Mouse (Mus musculus) erythroid progenitor cell, adult 5-6 weeks (primary cell): ENCODE measurements around the gene 9130008F23Rik. TPM values are rescaled to one million over a fixed set of nuclear protein-coding genes. Genes with fewer than 3 reads are reported as not detected.
A peak's percentile ranks its signal among the peaks of the same experiment; 100 is the strongest.

Experiments
- ATAC-seq: replicated peaks from 2 replicates; pipeline ENCODE4 v1.8.0; 2016; ENCODE audit warnings: moderate number of reproducible peaks, mild to moderate bottlenecking, moderate TSS enrichment, inconsistent platforms; ENCODE audit not compliant: poor library complexity, low FRiP score, severe bottlenecking
- total RNA-seq, 2 experiments: library from RNA; stranded (forward) in 1 of 2; stranded (reverse) in 1 of 2; fragments of 150-400 nt in 1 of 2; fragments of 186-747, 209-891 nt in 1 of 2; gene quantifications; 2 replicates each; pipeline versions ENCODE4 v1.2.3 to v1.2.4; 2015 to 2017; ENCODE audit warnings: low replicate concordance in 2 of 2

The 9130008F23Rik gene
- total RNA-seq, 2 experiments from 2014 or later = not detected

DNA sequence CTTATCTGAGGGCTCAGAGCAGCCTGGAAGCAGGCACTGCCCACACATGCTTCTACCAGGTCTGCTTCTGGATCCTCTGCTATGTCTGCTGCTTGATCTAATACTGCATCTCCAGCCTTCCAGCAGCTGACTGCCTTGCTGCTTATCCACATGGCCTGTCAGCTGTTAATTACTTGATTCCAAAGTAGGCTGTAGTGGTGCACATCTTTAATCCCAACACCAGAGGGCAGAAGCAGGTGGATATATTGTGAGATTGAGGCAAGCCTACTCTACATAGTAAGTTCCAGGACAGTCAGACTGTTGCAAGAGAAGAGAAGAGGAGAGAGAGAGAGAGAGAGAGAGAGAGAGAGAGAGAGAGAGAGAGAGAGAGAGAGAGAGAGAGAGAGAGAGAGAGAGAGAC is 43.1 kb downstream of the 9130008F23Rik start:
- 0 out of 2 replicates have a peak, but pooled peaks have one; percentile 45 for ATAC-seq

DNA sequence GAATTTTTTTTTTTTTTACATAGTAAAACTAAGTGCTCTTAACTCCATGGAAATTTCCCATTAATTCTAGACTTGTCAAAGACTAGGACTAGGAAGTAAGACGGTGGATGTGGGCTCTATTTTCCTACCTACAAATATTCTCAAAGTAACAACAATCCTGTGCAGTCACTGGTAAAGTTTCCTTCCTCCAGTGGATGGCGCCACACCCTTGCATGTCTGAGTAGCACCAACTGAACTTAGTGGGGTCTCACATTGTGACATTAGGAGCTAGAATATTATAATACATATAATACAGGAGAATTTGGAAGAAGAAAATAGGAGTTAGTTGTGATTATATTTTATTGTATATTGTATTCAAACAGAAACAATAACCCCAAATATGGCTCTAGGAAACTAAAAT is 48.5 kb downstream of the 9130008F23Rik start:
- ATAC-seq = no peak

Other genes with a start within 250 kb of the 9130008F23Rik start
- not detected in 2 replicates for gene Esp3, start 248.5 kb downstream of the 9130008F23Rik start, total RNA-seq (2015; ENCODE audit: low replicate concordance)
- not detected in 2 replicates for gene Esp3, start 248.5 kb downstream of the 9130008F23Rik start, total RNA-seq (2017; ENCODE audit: low replicate concordance)
- not detected in 2 replicates for gene Esp1, start 153.4 kb downstream of the 9130008F23Rik start, total RNA-seq (2015; ENCODE audit: low replicate concordance)
- gene Esp1, start 153.4 kb downstream of the 9130008F23Rik start, total RNA-seq (2017; ENCODE audit: low replicate concordance) = not detected in 2 replicates
- gene Crisp2, start 73.6 kb downstream of the 9130008F23Rik start, total RNA-seq (2015; ENCODE audit: low replicate concordance) = 1.3 TPM in 1 of 2 replicates, not detected in the other
- not detected in 2 replicates for gene Crisp2, start 73.6 kb downstream of the 9130008F23Rik start, total RNA-seq (2017; ENCODE audit: low replicate concordance)
- gene Rhag, start 69.4 kb downstream of the 9130008F23Rik start, total RNA-seq (2015; ENCODE audit: low replicate concordance) = 908 and 1,028 TPM in 2 replicates
- gene Rhag, start 69.4 kb downstream of the 9130008F23Rik start, total RNA-seq (2017; ENCODE audit: low replicate concordance) = 496 and 547 TPM in 2 replicates
- gene Glyatl3, start 33.8 kb upstream of the 9130008F23Rik start, total RNA-seq (2015; ENCODE audit: low replicate concordance) = not detected in 2 replicates
- gene Glyatl3, start 33.8 kb upstream of the 9130008F23Rik start, total RNA-seq (2017; ENCODE audit: low replicate concordance) = not detected in 2 replicates
- gene Mut, start 54.1 kb upstream of the 9130008F23Rik start, total RNA-seq (2015; ENCODE audit: low replicate concordance) = 6.3 and 9.0 TPM in 2 replicates
- gene Mut, start 54.1 kb upstream of the 9130008F23Rik start, total RNA-seq (2017; ENCODE audit: low replicate concordance) = 11.3 and 11.4 TPM in 2 replicates
- gene Cenpq, start 54.5 kb upstream of the 9130008F23Rik start, total RNA-seq (2015; ENCODE audit: low replicate concordance) = 49.7 and 60.8 TPM in 2 replicates
- 59.7 and 69.2 TPM in 2 replicates for gene Cenpq, start 54.5 kb upstream of the 9130008F23Rik start, total RNA-seq (2017; ENCODE audit: low replicate concordance)